Mouse (Mus musculus) midbrain, embryonic 11.5 days (tissue): ENCODE measurements around the gene Tagap. TPM values are rescaled to one million over a fixed set of nuclear protein-coding genes. Genes with fewer than 3 reads are reported as not detected.

Experiments used
- ATAC-seq: fragments of 200-750 bp; cut with Nextera tagmentation; 2 replicates; pipeline ENCODE4 v1.8.0; 2017; ENCODE audit warnings: moderate TSS enrichment, moderate library complexity; ENCODE audit not compliant: low FRiP score
- DNase-seq: peaks from one replicate; pipeline ENCODE4 v3.0.0; 2015; ENCODE audit warnings: low spot score; ENCODE audit errors: missing footprints
- H3K27ac ChIP-seq: fragments of 300-500 bp; sonication (generic); 2 replicates; pipeline ENCODE4 v1.5.1; 2014; ENCODE audit warnings: low read depth, low read length
- H3K27me3 ChIP-seq: fragments of 300-500 bp; sonication (generic); 2 replicates; pipeline ENCODE4 v1.6.1; 2014; ENCODE audit warnings: mild to moderate bottlenecking, low read length, moderate library complexity, mixed read lengths; ENCODE audit not compliant: control insufficient read depth, insufficient read depth
- H3K36me3 ChIP-seq: fragments of 300-500 bp; sonication (generic); 2 replicates; pipeline ENCODE4 v1.6.1; 2014; ENCODE audit warnings: mild to moderate bottlenecking, low read length, moderate library complexity, mixed read lengths; ENCODE audit not compliant: control insufficient read depth, insufficient read depth
- H3K4me1 ChIP-seq: fragments of 300-500 bp; sonication (generic); 2 replicates; pipeline ENCODE4 v1.6.1; 2014; ENCODE audit warnings: low read length; ENCODE audit not compliant: control insufficient read depth, insufficient read depth
- H3K4me2 ChIP-seq: fragments of 300-500 bp; sonication (generic); 2 replicates; pipeline ENCODE4 v1.6.1; 2014; ENCODE audit warnings: mild to moderate bottlenecking, moderate library complexity
- H3K4me3 ChIP-seq: fragments of 300-500 bp; sonication (generic); 2 replicates; pipeline ENCODE4 v1.5.1; 2014; ENCODE audit warnings: low read depth, low read length
- H3K9ac ChIP-seq: fragments of 300-500 bp; sonication (generic); 2 replicates; pipeline ENCODE4 v1.6.1; 2014; ENCODE audit warnings: low read length
- H3K9me3 ChIP-seq: fragments of 300-500 bp; sonication (generic); 2 replicates; pipeline ENCODE4 v1.6.1; 2016; ENCODE audit warnings: low read length; ENCODE audit not compliant: control insufficient read depth
- WGBS: fragments of 180-500 bp; shearing (Covaris S2); extraction: QIAGEN DNeasy Blood & Tissue Kit; methylation state at CpG from one replicate; pipeline ENCODE4 v1.1.7; 2014; 5-methylcytosine and 5-hydroxymethylcytosine counted together
- polyA plus RNA-seq: library from polyadenylated mRNA; unstranded; fragments of >200 nt; fragmentation: Nextera tagmentation; extraction: Ambion mirVana; gene quantifications from 2 replicates; pipeline ENCODE4 v1.2.1, GENCODE M21; 2014

Gene Tagap
- polyA plus RNA-seq, 1 experiment from 2014 or later, result 0.48 TPM

- Histone ChIP-seq H3K9ac (no peak overlapping the region), H3K9me3 (no peaks in the 10 kb centered on the region), H3K4me3 (no peak overlapping the region), H3K4me1 (no peaks in the 10 kb centered on the region), H3K36me3 (no peaks in the 10 kb centered on the region), H3K27ac (no peak overlapping the region), H3K27me3 (no peaks in the 10 kb centered on the region), H3K4me2 (no peak overlapping the region)
- DNase-seq, result no peak
- ATAC-seq, result no peak
- WGBS, result 79% methylated on average over 3 of the region's 3 CpGs
Measured at GRCm38 (mm10) chr17:7902362-7902761, 23.4 kb upstream of the Tagap start.

- Histone ChIP-seq H3K36me3 (no peaks in the 10 kb centered on the region), H3K4me3 (no peak overlapping the region), H3K9ac (no peak overlapping the region), H3K27ac (no peak overlapping the region), H3K9me3 (no peaks in the 10 kb centered on the region), H3K4me2 (no peak overlapping the region), H3K27me3 (no peaks in the 10 kb centered on the region), H3K4me1 (no peaks in the 10 kb centered on the region)
- no peak for ATAC-seq
- WGBS, result 23% methylated on average over 2 of the region's 2 CpGs
- no peak for DNase-seq
Measured at GRCm38 (mm10) chr17:7904992-7905391, 20.8 kb upstream of the Tagap start.

GRCm38 (mm10) chr17:7905936-7906685 is 19.7 kb upstream of the Tagap start:
- WGBS, result 45% methylated on average over 4 of the region's 4 CpGs

GRCm38 (mm10) chr17:7914596-7915227 is 11.1 kb upstream of the Tagap start:
- Histone ChIP-seq H3K27me3 (no peaks in the 10 kb centered on the region), H3K27ac (no peak overlapping the region), H3K36me3 (no peaks in the 10 kb centered on the region), H3K9ac (no peak overlapping the region), H3K4me2 (no peak overlapping the region), H3K9me3 (no peaks in the 10 kb centered on the region), H3K4me1 (no peaks in the 10 kb centered on the region), H3K4me3 (no peak overlapping the region)
- 83% methylated on average over 2 of the region's 2 CpGs for WGBS
- ATAC-seq (no peak), DNase-seq (no peak)

More at GRCm38 (mm10) chr17:7905936-7906685, 19.7 kb upstream of the Tagap start:
- Histone ChIP-seq H3K9ac (no peak overlapping the region), H3K36me3 (no peaks in the 10 kb centered on the region), H3K4me3 (no peak overlapping the region), H3K9me3 (no peaks in the 10 kb centered on the region), H3K4me2 (no peak overlapping the region), H3K27ac (no peak overlapping the region), H3K4me1 (no peaks in the 10 kb centered on the region), H3K27me3 (no peaks in the 10 kb centered on the region)
- peak; percentile 86 for DNase-seq
- no peak for ATAC-seq

GRCm38 (mm10) chr17:7915791-7916190 is 10.0 kb upstream of the Tagap start:
- Histone ChIP-seq H3K27me3 (no peaks in the 10 kb centered on the region), H3K36me3 (no peaks in the 10 kb centered on the region), H3K9me3 (no peaks in the 10 kb centered on the region), H3K4me3 (no peak overlapping the region), H3K4me1 (no peaks in the 10 kb centered on the region), H3K9ac (no peak overlapping the region), H3K27ac (no peak overlapping the region), H3K4me2 (no peak overlapping the region)
- DNase-seq (no peak), ATAC-seq (no peak)
- WGBS, result 84% methylated on average over 9 of the region's 9 CpGs

- no peaks in the 10 kb centered on the region for H3K36me3 ChIP-seq
Measured at GRCm38 (mm10) chr17:7916782-7917574, 8.8 kb upstream of the Tagap start.

GRCm38 (mm10) chr17:7918355-7918754 is 7.4 kb upstream of the Tagap start:
- DNase-seq, result no peak
- H3K9ac ChIP-seq, result no peak overlapping the region
- no peak overlapping the region for H3K27ac ChIP-seq
- H3K27me3 ChIP-seq, result no peaks in the 10 kb centered on the region
- 84% methylated on average over 2 of the region's 2 CpGs for WGBS
- no peak overlapping the region for H3K4me3 ChIP-seq
- no peaks in the 10 kb centered on the region for H3K36me3 ChIP-seq
- no peaks in the 10 kb centered on the region for H3K9me3 ChIP-seq
- no peak for ATAC-seq
- no peak overlapping the region for H3K4me2 ChIP-seq
- H3K4me1 ChIP-seq, result no peaks in the 10 kb centered on the region

More at GRCm38 (mm10) chr17:7916782-7917574, 8.8 kb upstream of the Tagap start:
- 80% methylated on average over 12 of the region's 12 CpGs for WGBS
- Histone ChIP-seq H3K4me1 (no peaks in the 10 kb centered on the region), H3K4me3 (no peak overlapping the region), H3K9me3 (no peaks in the 10 kb centered on the region), H3K27ac (no peak overlapping the region), H3K27me3 (no peaks in the 10 kb centered on the region), H3K9ac (no peak overlapping the region), H3K4me2 (no peak overlapping the region)
- ATAC-seq (no peak), DNase-seq (no peak)

GRCm38 (mm10) chr17:7919209-7919608 is 6.6 kb upstream of the Tagap start:
- no peak overlapping the region for H3K9ac ChIP-seq
- no peak overlapping the region for H3K27ac ChIP-seq
- H3K36me3 ChIP-seq, result no peaks in the 10 kb centered on the region
- no peaks in the 10 kb centered on the region for H3K4me1 ChIP-seq
- no peak overlapping the region for H3K4me2 ChIP-seq
- no peak for ATAC-seq
- no peaks in the 10 kb centered on the region for H3K27me3 ChIP-seq
- no peaks in the 10 kb centered on the region for H3K9me3 ChIP-seq
- no peak overlapping the region for H3K4me3 ChIP-seq
- WGBS, result 71% methylated on average over 2 of the region's 2 CpGs
- DNase-seq, result peak; percentile 51

- Histone ChIP-seq H3K4me2 (no peak overlapping the region), H3K9ac (no peak overlapping the region), H3K4me3 (no peak overlapping the region), H3K4me1 (no peaks in the 10 kb centered on the region), H3K27ac (no peak overlapping the region), H3K27me3 (no peaks in the 10 kb centered on the region), H3K36me3 (no peaks in the 10 kb centered on the region), H3K9me3 (no peaks in the 10 kb centered on the region)
- 92% methylated on average over 5 of the region's 5 CpGs for WGBS
- DNase-seq, result peak; percentile 26
- ATAC-seq, result no peak
Measured at GRCm38 (mm10) chr17:7922564-7922963, 3.2 kb upstream of the Tagap start.
